Mouse (Mus musculus): ENCODE results near the gene Med12. TPM values are rescaled to one million over a fixed set of nuclear protein-coding genes. Genes with fewer than 3 reads are reported as not detected.
A peak's percentile ranks its signal among the peaks of the same experiment; 100 is the strongest.
"Not testable (repeated sequence)": the region's sequence is repeated elsewhere in the genome, so short reads cannot be mapped to it uniquely, and the experiment has no call there.

The Med12 gene
- polyA plus RNA-seq, 1 experiment from 2014 or later, result 22.8 TPM

DNA sequence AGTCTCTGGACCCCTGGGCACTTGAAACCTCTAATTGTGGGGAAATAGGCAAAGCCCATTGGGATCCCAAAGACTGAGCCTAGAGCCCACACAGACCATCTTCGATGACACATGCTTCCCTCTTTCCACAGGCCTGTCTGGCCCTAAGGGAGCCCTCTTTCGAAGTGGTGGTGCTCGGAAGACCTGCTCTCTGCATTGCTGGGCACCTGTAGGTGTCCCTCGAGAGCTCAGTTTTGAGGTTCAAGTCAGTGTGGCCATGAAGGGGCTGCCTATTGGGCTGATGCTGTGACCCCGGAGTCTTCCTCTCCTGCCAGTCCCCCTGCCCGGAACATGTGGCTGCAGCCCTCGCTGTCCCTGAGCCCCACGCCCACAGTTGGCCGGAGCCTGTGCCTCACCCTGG is 27.8 kb downstream of the Med12 start:
- H3K4me2 ChIP-seq (replicated peaks), result no peak overlapping the region
- H3K4me3 ChIP-seq (replicated peaks), result no peak overlapping the region
- no peak overlapping the region for H3K27ac ChIP-seq
- 80% methylated on average over 9 of the region's 9 CpGs for WGBS
- no peaks in the 10 kb centered on the region for H3K9me3 ChIP-seq
- no peaks in the 10 kb centered on the region for H3K4me1 ChIP-seq (replicated peaks)
- H3K27me3 ChIP-seq (replicated peaks), result no peaks in the 10 kb centered on the region; the same call in 1 of the 2 replicates
- no peaks in the 10 kb centered on the region for H3K36me3 ChIP-seq
- no peak overlapping the region for H3K9ac ChIP-seq
- no peak for ATAC-seq

DNA sequence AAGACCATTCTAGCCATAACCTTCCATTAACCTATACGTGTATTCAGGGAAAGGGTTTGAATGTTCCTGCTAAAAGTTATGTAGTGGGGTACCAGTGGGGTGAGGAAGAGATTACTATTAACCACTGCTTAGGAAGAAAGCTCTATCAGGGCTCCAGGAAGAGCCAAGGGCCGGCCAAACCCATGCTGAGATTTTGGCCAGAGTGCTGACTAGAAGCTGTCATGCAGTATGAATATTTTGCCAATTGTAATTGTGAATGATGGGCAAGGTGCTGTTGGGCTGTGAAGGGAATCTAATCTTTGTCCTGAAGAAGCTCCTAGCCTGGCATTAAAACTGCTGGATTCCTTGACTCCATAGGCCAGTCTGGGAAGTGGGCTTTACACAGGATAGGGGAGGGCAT is 30.8 kb downstream of the Med12 start:
- 64% methylated on average over 2 of the region's 2 CpGs for WGBS
- ATAC-seq, result no peak
- H3K27ac ChIP-seq, result no peak overlapping the region
- no peak overlapping the region for H3K4me3 ChIP-seq (replicated peaks)
- H3K9ac ChIP-seq, result no peak overlapping the region
- no peaks in the 10 kb centered on the region for H3K9me3 ChIP-seq
- H3K27me3 ChIP-seq (replicated peaks), result no peaks in the 10 kb centered on the region; the same call in 1 of the 2 replicates
- no peaks in the 10 kb centered on the region for H3K36me3 ChIP-seq
- no peaks in the 10 kb centered on the region for H3K4me1 ChIP-seq (replicated peaks)
- H3K4me2 ChIP-seq (replicated peaks), result no peak overlapping the region

DNA sequence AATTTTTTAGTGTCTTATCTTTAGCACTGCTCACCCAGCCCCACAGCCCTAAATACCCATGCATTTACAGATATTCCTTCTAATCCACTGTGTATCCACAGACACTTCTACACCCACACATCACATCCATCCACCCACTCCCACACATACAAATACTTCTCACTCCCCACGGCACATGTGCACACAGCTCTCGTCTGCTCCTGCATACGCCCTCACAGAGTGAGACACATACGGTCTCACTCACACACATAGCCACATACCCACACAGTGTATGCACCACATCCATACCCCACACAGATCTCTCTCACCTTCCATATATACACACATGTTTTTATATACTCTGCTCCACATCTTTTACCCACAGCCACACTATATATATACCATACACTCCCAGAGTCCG is 35.5 kb downstream of the Med12 start:
- ATAC-seq, result no peak
- no peaks in the 10 kb centered on the region for H3K4me1 ChIP-seq (replicated peaks)
- H3K4me3 ChIP-seq (replicated peaks), result no peak overlapping the region
- H3K27me3 ChIP-seq (replicated peaks), result 0 out of 2 replicates have a peak, but pooled peaks cover 2% of the 10 kb centered on the region
- no peak overlapping the region for H3K27ac ChIP-seq
- H3K36me3 ChIP-seq, result no peaks in the 10 kb centered on the region
- WGBS, result 87% methylated on average over 5 of the region's 5 CpGs
- H3K9me3 ChIP-seq, result no peaks in the 10 kb centered on the region
- no peak overlapping the region for H3K9ac ChIP-seq
- no peak overlapping the region for H3K4me2 ChIP-seq (replicated peaks)

DNA sequence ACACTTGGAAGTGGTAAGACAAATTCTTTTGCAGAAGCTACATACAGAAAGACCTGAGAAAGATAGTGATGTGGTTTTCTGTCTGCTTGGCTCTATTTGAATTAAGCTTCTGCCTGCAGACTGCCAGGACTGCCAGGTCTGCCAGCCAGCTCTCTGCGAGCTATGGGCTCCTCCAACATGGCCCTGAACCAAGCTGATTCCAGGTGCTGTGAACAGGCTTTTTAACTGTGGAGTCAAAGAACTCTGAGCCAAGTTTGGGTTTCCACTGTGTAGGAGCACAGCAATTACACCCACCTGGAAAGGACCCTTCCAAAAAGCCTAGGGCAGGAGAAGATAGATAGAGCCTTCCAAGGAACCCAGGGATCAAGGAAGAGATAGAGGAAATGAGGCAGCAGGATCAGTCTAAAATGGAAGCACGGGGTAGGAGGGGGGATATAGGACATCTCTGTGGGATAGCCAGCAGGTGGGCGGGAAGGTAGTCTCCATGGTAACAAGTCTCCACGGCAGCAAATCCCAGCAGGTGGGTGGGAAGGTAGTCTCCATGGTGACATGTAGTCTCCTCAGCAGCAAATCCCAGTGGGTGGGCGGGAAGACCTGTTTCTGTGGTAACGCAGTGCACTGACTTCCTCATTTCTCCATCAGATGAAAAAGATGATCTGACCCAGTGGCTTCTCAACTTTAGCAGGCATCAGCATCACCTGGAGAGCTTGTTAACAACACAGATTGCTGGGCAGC is 40.0 kb downstream of the Med12 start:
- Histone ChIP-seq H3K27me3 (replicated peaks) (0 out of 2 replicates have a peak, but pooled peaks cover 2% of the 10 kb centered on the region), H3K4me1 (replicated peaks) (no peaks in the 10 kb centered on the region), H3K4me3 (replicated peaks) (no peak overlapping the region), H3K36me3 (no peaks in the 10 kb centered on the region), H3K27ac (no peak overlapping the region), H3K4me2 (replicated peaks) (no peak overlapping the region), H3K9me3 (no peaks in the 10 kb centered on the region), H3K9ac (no peak overlapping the region)
- ATAC-seq, result no peak
- 47% methylated on average over 6 of the region's 6 CpGs for WGBS

DNA sequence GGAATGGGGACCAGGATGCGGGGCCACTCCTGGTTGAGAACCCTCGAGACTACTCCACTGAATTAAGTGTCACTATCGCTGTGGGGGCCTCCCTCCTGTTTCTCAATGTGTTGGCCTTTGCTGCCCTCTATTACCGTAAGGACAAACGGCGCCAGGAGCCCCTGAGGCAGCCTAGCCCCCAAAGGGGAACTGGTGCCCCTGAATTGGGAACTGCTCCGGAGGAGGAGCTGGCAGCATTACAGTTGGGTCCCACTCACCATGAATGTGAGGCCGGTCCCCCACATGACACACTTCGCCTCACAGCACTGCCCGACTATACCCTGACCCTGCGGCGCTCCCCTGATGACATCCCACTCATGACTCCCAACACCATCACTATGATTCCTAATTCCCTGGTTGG is 45.9 kb downstream of the Med12 start:
- no peak for ATAC-seq
- Histone ChIP-seq H3K36me3 (no peaks in the 10 kb centered on the region), H3K27me3 (replicated peaks) (no peaks in the 10 kb centered on the region), H3K4me2 (replicated peaks) (no peak overlapping the region), H3K9ac (no peak overlapping the region), H3K4me3 (replicated peaks) (no peak overlapping the region), H3K4me1 (replicated peaks) (no peaks in the 10 kb centered on the region), H3K9me3 (no peaks in the 10 kb centered on the region), H3K27ac (no peak overlapping the region)
- WGBS, result 91% methylated on average over 12 of the region's 12 CpGs

DNA sequence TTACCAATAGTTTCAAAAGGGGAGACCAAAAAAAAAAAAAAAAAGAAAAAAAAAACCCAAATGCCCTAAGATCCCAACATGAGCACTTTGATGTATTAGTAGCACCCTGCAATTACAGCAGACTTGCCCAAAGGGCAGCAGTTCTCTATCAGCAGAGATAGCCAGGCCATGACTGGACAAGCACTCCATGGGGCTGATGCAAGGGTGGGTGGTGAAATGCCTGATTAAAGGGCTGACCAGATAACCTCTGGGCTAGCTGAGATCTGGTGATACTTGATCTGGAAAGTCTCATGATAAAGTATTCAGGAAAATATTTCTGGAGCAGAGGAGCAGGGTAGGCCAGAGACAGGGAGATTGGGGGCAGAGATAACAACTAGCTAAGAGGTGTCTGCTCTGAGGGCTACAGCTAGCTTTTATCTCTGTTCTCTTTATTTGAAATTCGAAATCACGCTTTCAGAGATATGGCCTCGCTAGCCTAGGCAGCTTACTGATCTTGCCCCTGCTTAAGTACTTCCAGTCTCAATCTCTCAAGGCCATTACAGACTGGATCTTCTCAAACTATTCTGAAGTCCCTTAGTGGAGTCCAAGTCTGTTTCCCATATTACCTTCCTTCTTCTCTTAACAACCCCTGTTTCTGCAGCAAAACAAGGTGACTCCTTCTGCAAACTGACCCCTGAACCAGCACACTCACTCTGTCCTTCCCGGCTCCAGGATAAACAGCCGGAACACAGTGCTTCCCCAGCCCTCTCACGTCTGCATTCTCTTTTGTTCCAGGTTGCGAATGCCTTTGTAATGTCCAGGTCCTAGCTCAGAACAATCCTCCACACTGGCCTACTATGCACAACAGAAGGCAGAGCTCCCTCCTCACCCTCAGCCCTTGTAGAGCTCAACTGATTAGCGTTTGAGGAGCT is 52.4 kb downstream of the Med12 start:
- H3K36me3 ChIP-seq, result no peaks in the 10 kb centered on the region
- no peaks in the 10 kb centered on the region for H3K27me3 ChIP-seq (replicated peaks)
- no peak overlapping the region for H3K4me3 ChIP-seq (replicated peaks)
- no peaks in the 10 kb centered on the region for H3K4me1 ChIP-seq (replicated peaks)
- 47% methylated on average over 8 of the region's 8 CpGs for WGBS
- no peak overlapping the region for H3K27ac ChIP-seq
- ATAC-seq, result no peak
- no peaks in the 10 kb centered on the region for H3K9me3 ChIP-seq
- no peak overlapping the region for H3K4me2 ChIP-seq (replicated peaks)
- H3K9ac ChIP-seq, result no peak overlapping the region

DNA sequence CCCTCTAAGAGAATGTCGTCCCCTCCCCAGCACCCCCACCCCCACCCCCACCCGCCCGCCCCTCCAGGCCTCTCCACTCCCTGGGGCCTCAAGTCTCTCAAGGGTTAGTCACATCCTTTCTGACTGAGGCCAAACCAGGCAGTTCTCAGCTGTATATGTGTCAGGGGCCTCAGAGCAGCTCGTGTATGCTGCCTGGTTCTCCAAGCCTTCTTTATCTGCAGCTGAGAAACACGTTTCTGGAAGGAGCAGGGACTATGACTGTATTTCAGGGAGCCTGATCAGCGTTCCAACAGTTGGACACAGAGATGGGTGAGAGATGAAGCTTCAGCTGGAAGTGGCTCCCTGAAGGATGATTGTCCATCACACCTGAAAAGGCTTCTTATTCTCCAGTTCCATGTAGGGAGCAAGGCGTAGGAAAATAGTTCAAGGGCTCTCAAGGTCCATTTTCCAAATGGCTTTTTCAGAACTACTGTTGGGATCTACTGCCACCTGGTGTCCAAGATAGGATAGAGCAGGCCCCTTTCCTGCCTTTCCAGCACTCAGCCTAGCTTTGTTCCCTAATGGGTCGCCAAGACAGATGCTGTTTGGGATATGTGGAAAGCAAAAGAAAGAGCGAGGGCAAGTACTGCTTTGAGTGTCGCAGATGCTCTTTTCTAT is 55.7 kb downstream of the Med12 start:
- no peak overlapping the region for H3K27ac ChIP-seq
- H3K4me2 ChIP-seq (replicated peaks), result no peak overlapping the region
- H3K36me3 ChIP-seq, result no peaks in the 10 kb centered on the region
- no peak for ATAC-seq
- H3K4me3 ChIP-seq (replicated peaks), result no peak overlapping the region
- 22% methylated on average over 10 of the region's 10 CpGs for WGBS
- no peaks in the 10 kb centered on the region for H3K9me3 ChIP-seq
- no peak overlapping the region for H3K9ac ChIP-seq
- H3K27me3 ChIP-seq (replicated peaks), result no peaks in the 10 kb centered on the region
- no peaks in the 10 kb centered on the region for H3K4me1 ChIP-seq (replicated peaks)

DNA sequence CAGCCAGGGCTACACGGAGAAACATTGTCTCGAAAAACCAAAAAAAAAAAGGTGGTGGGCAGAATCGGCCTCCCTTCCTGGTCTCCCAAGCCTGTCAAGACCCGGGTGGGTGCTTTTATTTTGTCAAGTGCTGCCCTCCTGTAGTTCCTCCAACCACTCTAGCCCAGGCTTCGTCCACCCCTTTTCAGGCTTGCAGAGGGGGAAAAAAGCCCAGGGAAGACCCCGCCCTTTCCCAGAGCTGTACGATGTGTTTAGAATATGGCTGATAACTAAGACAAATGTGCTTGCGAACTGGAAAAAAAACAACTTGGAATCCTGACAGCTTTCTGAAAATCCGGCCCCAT is 58.2 kb downstream of the Med12 start:
- 33% methylated on average over 9 of the region's 9 CpGs for WGBS

DNA sequence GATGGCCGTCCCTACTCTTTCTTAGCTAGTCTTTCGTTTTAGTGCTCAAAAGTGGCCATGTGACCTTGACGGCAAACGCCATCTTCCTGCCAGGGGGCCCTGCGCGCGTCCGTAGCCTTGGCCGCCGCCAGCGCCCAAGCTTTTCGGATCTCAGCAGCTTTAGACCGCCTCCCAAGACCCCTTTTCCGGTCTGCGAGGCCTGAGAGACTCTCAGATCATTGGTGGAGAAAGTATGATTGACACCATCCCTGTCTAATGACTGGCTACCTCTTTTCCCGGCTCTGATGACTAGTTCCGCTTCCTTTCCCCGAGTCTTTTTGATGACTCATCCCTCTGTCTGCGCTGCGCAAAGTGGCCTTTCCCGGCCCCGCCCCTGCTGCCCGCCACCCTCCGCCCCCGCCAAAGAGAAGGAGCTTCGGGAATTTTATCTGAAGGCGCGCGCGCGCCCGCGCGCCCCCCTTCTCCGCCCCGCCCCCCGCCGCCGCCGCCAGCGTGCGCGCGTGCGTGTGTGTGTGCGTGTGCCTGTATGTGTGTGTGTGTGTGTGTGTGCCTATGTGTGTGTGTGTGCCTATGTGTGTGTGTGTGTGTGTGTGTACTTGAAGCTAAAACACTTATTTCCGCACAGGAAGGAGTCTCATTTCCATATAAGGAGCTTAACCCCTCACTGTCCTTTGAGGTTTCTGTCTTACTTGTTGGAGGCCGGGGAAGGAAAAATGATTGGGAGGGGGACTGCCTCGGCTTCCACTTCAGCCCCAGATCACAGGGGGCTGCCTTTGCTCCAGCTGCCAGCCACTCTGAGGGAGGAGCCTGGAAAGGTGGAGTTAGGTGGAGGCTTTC is 58.8 kb downstream of the Med12 start:
- Histone ChIP-seq H3K9ac (0 out of 2 replicates have a peak overlapping the region, but pooled peaks have one; percentile 28), H3K27ac (peak overlapping the region; percentile 77), H3K4me1 (replicated peaks) (no peaks in the 10 kb centered on the region), H3K4me2 (replicated peaks) (peak overlapping the region; percentile 62), H3K36me3 (no peaks in the 10 kb centered on the region), H3K9me3 (no peaks in the 10 kb centered on the region), H3K27me3 (replicated peaks) (no peaks in the 10 kb centered on the region), H3K4me3 (replicated peaks) (peak overlapping the region; percentile 33)
- WGBS, result 22% methylated on average over 30 of the region's 49 CpGs
- ATAC-seq, result peak; percentile 96

More for the DNA sequence above, 58.2 kb downstream of the Med12 start:
- ATAC-seq, result peak; percentile 37
- Histone ChIP-seq H3K4me2 (replicated peaks) (peak overlapping the region; percentile 51), H3K36me3 (no peaks in the 10 kb centered on the region), H3K4me3 (replicated peaks) (peak overlapping the region; percentile 18), H3K27ac (peak overlapping the region; percentile 67), H3K4me1 (replicated peaks) (no peaks in the 10 kb centered on the region), H3K9me3 (no peaks in the 10 kb centered on the region), H3K27me3 (replicated peaks) (no peaks in the 10 kb centered on the region), H3K9ac (no peak overlapping the region)

DNA sequence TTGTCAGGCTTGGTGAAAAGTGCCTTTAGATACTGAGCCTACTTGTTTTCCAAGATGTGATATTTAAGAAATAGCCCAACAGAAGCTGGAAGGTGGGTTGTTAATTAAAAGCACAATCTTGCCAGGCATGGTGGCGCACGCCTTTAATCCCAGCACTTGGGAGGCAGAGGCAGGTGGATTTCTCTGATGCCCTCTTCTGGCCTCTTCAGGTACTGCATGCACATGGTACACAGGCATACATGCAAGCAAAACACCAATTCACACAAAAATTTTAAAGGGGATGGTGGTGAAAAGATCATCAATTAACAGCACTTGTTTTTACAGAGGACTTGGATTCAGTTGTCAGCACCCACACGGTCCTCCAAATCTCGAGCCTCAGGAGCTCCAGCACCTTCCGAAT is 60.8 kb downstream of the Med12 start:
- no peak for ATAC-seq
- WGBS, result 92% methylated on average over 5 of the region's 5 CpGs
- no peaks in the 10 kb centered on the region for H3K36me3 ChIP-seq
- H3K27me3 ChIP-seq (replicated peaks), result no peaks in the 10 kb centered on the region
- no peaks in the 10 kb centered on the region for H3K9me3 ChIP-seq
- H3K9ac ChIP-seq, result no peak overlapping the region
- no peak overlapping the region for H3K27ac ChIP-seq
- no peak overlapping the region for H3K4me2 ChIP-seq (replicated peaks)
- no peak overlapping the region for H3K4me3 ChIP-seq (replicated peaks)
- no peaks in the 10 kb centered on the region for H3K4me1 ChIP-seq (replicated peaks)

DNA sequence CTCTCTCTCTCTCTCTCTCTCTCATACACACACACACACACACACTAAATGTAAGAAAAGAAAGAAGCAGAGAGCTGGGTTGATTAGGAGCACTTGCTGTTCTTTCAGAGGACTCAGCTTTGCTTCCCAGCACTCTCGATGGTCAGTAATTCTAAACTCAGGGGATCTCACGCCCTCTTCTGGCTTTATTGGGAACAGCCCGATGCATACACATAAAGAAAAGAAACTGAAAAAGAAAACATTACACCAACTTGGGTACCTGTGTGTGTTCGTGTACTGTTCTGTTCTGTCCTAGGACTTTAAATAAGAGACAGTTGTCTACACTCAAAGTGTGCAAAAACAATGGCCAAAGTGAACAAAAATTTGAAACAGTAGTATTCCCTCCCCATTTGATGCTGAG is 64.8 kb downstream of the Med12 start:
- no peaks in the 10 kb centered on the region for H3K27me3 ChIP-seq (replicated peaks)
- H3K4me2 ChIP-seq (replicated peaks), result no peak overlapping the region
- no peak for ATAC-seq
- no peak overlapping the region for H3K4me3 ChIP-seq (replicated peaks)
- H3K4me1 ChIP-seq (replicated peaks), result no peaks in the 10 kb centered on the region
- H3K9me3 ChIP-seq, result no peaks in the 10 kb centered on the region
- 47% methylated on average over 4 of the region's 4 CpGs for WGBS
- no peak overlapping the region for H3K27ac ChIP-seq
- no peak overlapping the region for H3K9ac ChIP-seq
- no peaks in the 10 kb centered on the region for H3K36me3 ChIP-seq

DNA sequence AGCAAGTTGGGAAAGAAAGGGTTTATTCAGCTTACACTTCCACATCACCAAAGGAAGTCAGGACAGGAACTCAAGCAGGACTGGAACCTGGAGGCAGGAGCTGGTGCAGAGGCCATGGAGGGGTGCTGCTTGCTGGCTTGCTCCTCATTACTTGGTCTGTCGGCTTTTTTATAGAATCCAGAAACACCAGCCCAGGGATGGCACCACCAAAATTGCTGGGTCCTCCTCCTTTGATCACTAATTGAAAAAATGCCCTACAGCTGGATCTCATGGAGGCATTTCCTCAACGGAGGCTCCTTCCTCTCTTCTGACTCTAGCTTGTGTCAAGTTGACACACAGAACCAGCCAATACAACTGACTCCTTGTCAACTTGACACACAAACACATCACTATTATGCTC is 69.0 kb downstream of the Med12 start:
- not testable (repeated sequence) for H3K27ac ChIP-seq; H3K4me2 ChIP-seq (replicated peaks); H3K9ac ChIP-seq; H3K9me3 ChIP-seq; H3K36me3 ChIP-seq; H3K27me3 ChIP-seq (replicated peaks); H3K4me3 ChIP-seq (replicated peaks); H3K4me1 ChIP-seq (replicated peaks); ATAC-seq
- 69% methylated on average over 2 of the region's 2 CpGs for WGBS
